Mouse (Mus musculus) thymus, postnatal 10 days (tissue): Measurements from ENCODE around the gene Mapk3.

Experiments used
- DNase-seq, 2 experiments: peaks; one replicate each; pipeline ENCODE4 v3.0.0; 2021; ENCODE audit warnings: low spot score in 2 of 2

Mapk3 gene

DNA sequence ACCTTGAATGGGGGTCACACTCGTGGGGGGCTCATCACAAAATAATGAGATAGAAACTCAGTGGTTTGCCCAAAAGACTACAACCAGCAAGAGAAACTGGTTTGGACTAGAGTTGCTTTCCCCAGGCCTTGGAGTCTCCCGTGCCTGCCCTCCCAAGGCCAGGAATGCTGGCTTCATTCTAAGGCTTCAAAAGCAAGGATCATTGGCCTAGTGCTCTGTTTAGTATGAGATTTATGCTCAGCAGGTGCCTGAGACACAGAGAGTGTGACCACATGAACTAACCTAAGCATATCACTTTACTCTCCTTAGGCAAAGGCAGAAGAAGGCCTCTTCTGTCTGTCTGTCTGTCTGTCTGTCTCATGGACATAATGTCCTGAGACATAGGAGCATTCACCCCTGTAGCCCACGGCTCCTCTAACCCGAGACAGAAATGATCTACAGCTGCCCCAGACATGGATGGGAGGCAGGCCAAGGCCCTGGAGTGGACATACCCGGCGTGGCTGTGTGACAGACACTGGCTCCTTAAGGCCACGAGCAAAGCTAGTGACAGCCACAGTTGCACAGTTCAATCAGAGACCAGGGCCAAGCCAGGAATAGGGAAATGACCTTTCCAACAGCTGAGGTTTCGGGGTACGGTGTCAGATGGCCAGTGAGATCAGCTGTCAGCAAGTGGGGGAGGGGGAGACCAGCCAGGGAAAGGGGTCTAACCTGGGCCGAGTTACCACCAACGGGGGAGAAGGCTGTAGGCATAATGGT lies 42.9 kb downstream of the Mapk3 start:
- no peak for DNase-seq

GRCm38 (mm10) chr7:126803181-126803580 lies 43.8 kb downstream of the Mapk3 start:
- DNase-seq = no peak

GRCm38 (mm10) chr7:126803751-126804150 lies 44.4 kb downstream of the Mapk3 start:
- DNase-seq = no peak

- DNase-seq = no peak
These were observed 47.6 kb downstream of the Mapk3 start for GRCm38 (mm10) chr7:126806956-126807355.

DNA sequence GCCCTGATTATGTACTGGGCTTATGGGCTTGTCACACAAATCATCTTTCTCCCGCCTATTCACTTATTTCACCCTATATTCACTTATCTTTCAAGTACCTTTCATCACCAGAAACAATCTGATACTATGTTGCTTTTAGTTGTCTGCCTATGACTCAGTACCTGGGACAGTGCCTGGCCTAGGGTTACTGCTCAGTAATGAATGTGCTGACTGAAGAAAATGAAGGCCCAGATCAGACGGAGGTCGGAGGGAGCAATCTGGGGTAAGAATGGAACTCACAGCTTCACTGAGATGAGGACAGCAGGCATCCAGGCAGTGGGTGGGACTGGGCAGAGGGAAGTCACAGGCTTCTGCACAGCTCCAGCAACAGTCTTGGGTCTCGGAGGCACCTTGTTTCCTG lies 48.0 kb downstream of the Mapk3 start:
- no peak for DNase-seq

- peak in 1 of 2 experiments; percentile 33 for DNase-seq
These were observed 49.5 kb downstream of the Mapk3 start for GRCm38 (mm10) chr7:126808703-126809455.

DNA sequence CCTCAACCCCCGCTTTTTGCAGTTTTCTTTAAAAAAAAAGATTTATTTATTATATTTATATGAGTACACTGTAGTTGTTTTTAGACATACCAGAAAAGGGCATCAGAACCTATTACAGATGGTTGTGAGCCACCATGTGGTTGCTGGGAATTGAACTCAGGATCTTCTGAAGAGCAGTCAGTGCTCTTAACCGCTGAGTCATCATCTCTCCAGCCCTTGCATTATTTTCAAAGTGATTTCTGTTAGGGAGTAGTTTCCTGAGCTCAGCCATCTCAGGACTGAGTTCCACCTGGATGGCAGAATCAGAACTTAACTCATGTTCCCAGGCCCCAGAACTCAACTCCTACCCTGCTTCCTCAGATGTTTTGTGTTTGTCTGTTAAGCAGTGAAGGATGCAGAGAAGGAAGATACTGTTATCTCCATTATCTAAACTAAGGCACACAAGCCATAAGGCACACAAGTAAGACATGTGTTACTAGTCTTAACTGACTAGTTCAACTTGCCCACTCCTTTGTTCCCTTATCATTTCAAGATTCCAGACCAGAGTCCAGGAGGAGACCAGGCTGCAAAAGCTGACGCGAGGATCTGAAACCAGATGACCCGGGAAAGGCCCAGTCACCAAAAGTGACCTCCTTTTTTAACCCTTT lies 50.4 kb downstream of the Mapk3 start:
- no peak for DNase-seq
